Mouse (Mus musculus): ENCODE data around the gene Gm43951.

GRCm38 (mm10) chr11:72234013-72234412 lies 27.4 kb upstream of the Gm43951 start:
- TF ChIP-seq CTCF (IDR thresholded peaks at IDR 0.05; ENCODE audit: low read depth, low read length) = no peak
- no peak for TF ChIP-seq GATA1 (IDR thresholded peaks at IDR 0.05; ENCODE audit: borderline replicate concordance, low read length)
